Mouse (Mus musculus) midbrain, embryonic 12.5 days (tissue): ENCODE data around the gene Grsf1. TPM values are rescaled to one million over a fixed set of nuclear protein-coding genes. Genes with fewer than 3 reads are reported as not detected.

Experiments used
- ATAC-seq: fragments of 200-750 bp; cut with Nextera tagmentation; 2 replicates; pipeline ENCODE4 v1.8.0; 2017; ENCODE audit warnings: low read depth, moderate TSS enrichment, moderate library complexity; ENCODE audit not compliant: low FRiP score
- H3K27ac ChIP-seq: fragments of 300-500 bp; sonication (generic); replicated peaks from 2 replicates; pipeline ENCODE4 v1.5.1; 2016; ENCODE audit warnings: mild to moderate bottlenecking
- H3K27me3 ChIP-seq: fragments of 300-500 bp; sonication (generic); 2 replicates; pipeline ENCODE4 v1.6.1; 2016; ENCODE audit warnings: mild to moderate bottlenecking
- H3K36me3 ChIP-seq: fragments of 300-500 bp; sonication (generic); 2 replicates; pipeline ENCODE4 v1.6.1; 2016
- H3K4me1 ChIP-seq: fragments of 300-500 bp; sonication (generic); 2 replicates; pipeline ENCODE4 v1.6.1; 2016
- H3K4me2 ChIP-seq: fragments of 300-500 bp; sonication (generic); replicated peaks from 2 replicates; pipeline ENCODE4 v1.6.1; 2016; ENCODE audit warnings: mild to moderate bottlenecking, moderate library complexity
- H3K4me3 ChIP-seq: fragments of 300-500 bp; sonication (generic); 2 replicates; pipeline ENCODE4 v1.5.1; 2016; ENCODE audit warnings: mild to moderate bottlenecking
- H3K9ac ChIP-seq: fragments of 300-500 bp; sonication (generic); replicated peaks from 2 replicates; pipeline ENCODE4 v1.6.1; 2016; ENCODE audit warnings: mild to moderate bottlenecking, moderate library complexity
- H3K9me3 ChIP-seq: fragments of 300-500 bp; sonication (generic); 2 replicates; pipeline ENCODE4 v1.6.1; 2016; ENCODE audit warnings: mild to moderate bottlenecking
- WGBS: fragments of 180-500 bp; shearing (Covaris S2); methylation state at CpG from one replicate; pipeline ENCODE4 v1.1.7; 2016; 5-methylcytosine and 5-hydroxymethylcytosine counted together
- polyA plus RNA-seq: library from polyadenylated mRNA; unstranded; fragments of >200 nt; fragmentation: Nextera tagmentation; extraction: Ambion mirVana; gene quantifications from 2 replicates; pipeline ENCODE4 v1.2.1, GENCODE M21; 2016

Gene Grsf1
- polyA plus RNA-seq, 1 experiment from 2014 or later = 99.9 TPM

DNA sequence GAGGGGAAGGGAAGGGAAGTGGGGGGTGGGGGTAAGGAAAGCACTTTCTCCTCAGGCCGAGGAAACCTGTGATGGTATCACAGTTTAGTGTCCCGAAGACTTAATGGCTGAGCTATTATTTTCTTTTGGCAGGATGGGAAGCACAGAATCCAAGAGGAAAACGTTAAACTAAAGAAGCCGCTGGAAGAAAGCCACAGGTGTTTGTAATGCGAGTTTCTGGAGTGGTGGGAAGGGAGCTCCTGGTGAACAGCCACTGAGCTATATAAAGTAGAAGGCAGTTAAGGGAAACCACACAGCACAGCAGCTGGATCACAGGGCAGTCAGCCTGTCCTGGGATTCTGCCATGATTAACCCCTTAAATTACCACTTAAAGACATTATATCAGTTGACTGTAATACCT is 30.6 kb downstream of the Grsf1 start:
- no peak for ATAC-seq
- no peaks in the 10 kb centered on the region for H3K4me1 ChIP-seq
- H3K9me3 ChIP-seq = no peaks in the 10 kb centered on the region
- WGBS = 86% methylated on average over 5 of the region's 5 CpGs
- no peak overlapping the region for H3K27ac ChIP-seq
- H3K36me3 ChIP-seq = peaks cover 97% of the 10 kb centered on the region
- H3K4me3 ChIP-seq = no peak overlapping the region
- H3K9ac ChIP-seq = no peak overlapping the region
- no peaks in the 10 kb centered on the region for H3K27me3 ChIP-seq
- no peak overlapping the region for H3K4me2 ChIP-seq

DNA sequence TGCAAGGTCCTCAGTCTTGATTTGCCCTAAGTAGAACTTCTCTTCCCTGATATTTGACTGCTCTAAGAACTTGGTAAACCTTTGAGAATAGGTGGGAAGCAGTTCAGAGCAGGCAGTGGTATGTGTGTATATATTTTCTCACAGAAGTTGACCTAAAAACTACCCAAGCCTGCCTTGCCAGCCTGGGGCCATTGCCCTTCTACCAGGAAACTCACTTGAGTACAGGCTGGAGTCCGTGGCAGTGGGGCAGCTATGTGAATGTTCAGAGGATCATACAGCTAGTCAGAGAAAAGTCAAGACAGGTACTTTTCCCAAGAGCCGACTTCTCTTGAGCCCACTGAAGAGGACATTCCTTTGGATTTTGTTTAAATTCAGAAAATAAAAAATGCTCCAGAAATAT is 31.1 kb downstream of the Grsf1 start:
- no peaks in the 10 kb centered on the region for H3K27me3 ChIP-seq
- peaks cover 93% of the 10 kb centered on the region for H3K36me3 ChIP-seq
- no peak overlapping the region for H3K27ac ChIP-seq
- H3K9me3 ChIP-seq = no peaks in the 10 kb centered on the region
- H3K4me1 ChIP-seq = no peaks in the 10 kb centered on the region
- ATAC-seq = no peak
- no peak overlapping the region for H3K9ac ChIP-seq
- H3K4me2 ChIP-seq = no peak overlapping the region
- WGBS = 89% methylated on average over 2 of the region's 2 CpGs
- H3K4me3 ChIP-seq = no peak overlapping the region

DNA sequence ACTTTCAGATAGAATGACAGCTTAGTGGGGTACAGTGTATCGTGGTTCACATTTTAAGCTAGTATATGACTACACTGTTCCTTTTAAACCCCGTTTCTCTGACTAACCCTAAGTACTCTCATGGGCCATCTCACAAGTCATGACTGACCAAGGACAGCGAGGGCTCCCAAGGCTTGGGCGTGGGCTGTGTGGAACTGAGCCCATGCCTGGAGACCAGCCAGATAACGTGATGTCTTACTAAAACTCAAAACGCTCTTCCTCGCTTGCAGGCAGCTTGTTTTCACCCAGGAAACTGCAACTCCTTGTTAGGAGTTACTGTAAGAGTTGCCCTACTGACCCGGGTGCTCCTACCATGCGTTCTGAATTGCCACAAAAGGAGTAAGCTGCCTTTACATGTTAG is 32.5 kb downstream of the Grsf1 start:
- no peak overlapping the region for H3K9ac ChIP-seq
- no peak overlapping the region for H3K4me2 ChIP-seq
- no peaks in the 10 kb centered on the region for H3K4me1 ChIP-seq
- peaks cover 88% of the 10 kb centered on the region for H3K36me3 ChIP-seq
- WGBS = 93% methylated on average over 9 of the region's 9 CpGs
- no peak for ATAC-seq
- no peak overlapping the region for H3K27ac ChIP-seq
- no peaks in the 10 kb centered on the region for H3K9me3 ChIP-seq
- no peaks in the 10 kb centered on the region for H3K27me3 ChIP-seq
- no peak overlapping the region for H3K4me3 ChIP-seq

DNA sequence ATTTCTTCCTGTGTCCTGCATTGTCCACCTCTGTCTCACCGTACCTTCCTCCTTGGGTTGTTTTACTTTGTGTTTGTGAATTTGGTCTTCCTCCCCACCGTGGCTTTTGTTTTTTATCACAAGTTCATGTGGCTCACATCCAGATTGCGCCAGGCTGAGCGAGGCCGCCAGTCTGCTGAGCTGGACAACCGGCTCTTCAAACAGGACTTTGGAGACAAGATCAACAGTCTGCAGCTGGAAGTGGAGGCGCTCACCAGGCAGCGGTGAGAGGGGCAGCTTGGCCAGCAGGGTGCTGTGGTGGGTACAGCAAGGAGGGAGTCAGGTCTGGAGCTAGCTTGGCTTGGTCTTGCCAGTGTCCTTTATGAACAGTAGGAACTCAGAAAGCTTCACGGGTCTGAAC is 33.2 kb downstream of the Grsf1 start:
- H3K27ac ChIP-seq = no peak overlapping the region
- H3K27me3 ChIP-seq = no peaks in the 10 kb centered on the region
- no peak for ATAC-seq
- H3K4me1 ChIP-seq = no peaks in the 10 kb centered on the region
- H3K9ac ChIP-seq = no peak overlapping the region
- H3K36me3 ChIP-seq = peaks cover 86% of the 10 kb centered on the region
- no peaks in the 10 kb centered on the region for H3K9me3 ChIP-seq
- no peak overlapping the region for H3K4me3 ChIP-seq
- 87% methylated on average over 9 of the region's 9 CpGs for WGBS
- H3K4me2 ChIP-seq = no peak overlapping the region

DNA sequence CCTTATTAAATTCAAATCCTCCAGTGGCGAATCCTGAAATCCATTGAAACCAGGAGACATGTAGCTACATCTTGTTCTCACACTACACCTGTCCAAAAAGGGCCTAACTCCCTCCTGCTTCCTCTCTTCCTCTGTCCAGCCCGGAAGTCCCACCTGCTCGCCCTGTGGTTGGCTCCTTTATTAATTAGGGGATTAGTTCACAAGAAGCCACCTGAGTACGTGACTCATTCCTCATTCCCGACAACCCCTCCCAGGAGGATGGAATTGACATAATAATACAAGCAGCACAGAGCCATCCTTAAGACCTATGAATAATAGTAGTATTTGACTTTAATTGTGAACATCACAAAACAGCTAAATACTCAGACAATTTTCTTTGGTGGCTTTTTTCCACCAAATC is 41.9 kb downstream of the Grsf1 start:
- H3K36me3 ChIP-seq = peaks cover 82% of the 10 kb centered on the region
- no peak for ATAC-seq
- H3K9me3 ChIP-seq = no peaks in the 10 kb centered on the region
- no peak overlapping the region for H3K27ac ChIP-seq
- H3K4me1 ChIP-seq = no peaks in the 10 kb centered on the region
- H3K4me3 ChIP-seq = no peak overlapping the region
- H3K9ac ChIP-seq = no peak overlapping the region
- H3K4me2 ChIP-seq = no peak overlapping the region
- WGBS = 83% methylated on average over 5 of the region's 5 CpGs
- no peaks in the 10 kb centered on the region for H3K27me3 ChIP-seq

- H3K9me3 ChIP-seq = no peaks in the 10 kb centered on the region
- H3K36me3 ChIP-seq = peaks cover 88% of the 10 kb centered on the region
- H3K27ac ChIP-seq = no peak overlapping the region
- 68% methylated on average over 9 of the region's 9 CpGs for WGBS
- no peak overlapping the region for H3K4me3 ChIP-seq
- no peak overlapping the region for H3K4me2 ChIP-seq
- no peaks in the 10 kb centered on the region for H3K27me3 ChIP-seq
- no peaks in the 10 kb centered on the region for H3K4me1 ChIP-seq
- ATAC-seq = no peak
- no peak overlapping the region for H3K9ac ChIP-seq
Observed at GRCm38 (mm10) chr5:88632463-88632862, 43.5 kb downstream of the Grsf1 start.

DNA sequence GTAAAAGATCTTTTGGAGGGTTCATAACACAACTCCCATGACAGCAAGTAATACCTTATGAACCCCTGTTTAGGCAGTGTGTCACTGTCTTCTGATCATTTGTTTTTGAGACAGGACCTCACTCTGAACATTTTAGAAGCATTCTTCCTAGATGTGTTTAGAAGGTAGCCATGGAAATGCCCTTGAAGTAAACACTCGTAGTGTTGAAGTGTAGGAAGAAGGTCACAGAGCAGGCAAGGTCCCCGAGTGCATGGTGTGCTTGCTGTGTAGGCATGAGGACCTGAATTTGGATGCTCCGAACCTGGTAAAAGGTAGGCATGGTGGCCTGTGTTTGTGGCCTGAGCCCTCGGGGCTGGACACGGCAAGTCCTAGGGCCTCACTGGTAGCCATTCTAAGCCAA is 44.4 kb downstream of the Grsf1 start:
- no peak for ATAC-seq
- Histone ChIP-seq H3K4me1 (no peaks in the 10 kb centered on the region), H3K4me2 (no peak overlapping the region), H3K27ac (no peak overlapping the region), H3K27me3 (no peaks in the 10 kb centered on the region), H3K9me3 (no peaks in the 10 kb centered on the region), H3K9ac (no peak overlapping the region), H3K36me3 (peaks cover 82% of the 10 kb centered on the region), H3K4me3 (no peak overlapping the region)
- 90% methylated on average over 5 of the region's 5 CpGs for WGBS

DNA sequence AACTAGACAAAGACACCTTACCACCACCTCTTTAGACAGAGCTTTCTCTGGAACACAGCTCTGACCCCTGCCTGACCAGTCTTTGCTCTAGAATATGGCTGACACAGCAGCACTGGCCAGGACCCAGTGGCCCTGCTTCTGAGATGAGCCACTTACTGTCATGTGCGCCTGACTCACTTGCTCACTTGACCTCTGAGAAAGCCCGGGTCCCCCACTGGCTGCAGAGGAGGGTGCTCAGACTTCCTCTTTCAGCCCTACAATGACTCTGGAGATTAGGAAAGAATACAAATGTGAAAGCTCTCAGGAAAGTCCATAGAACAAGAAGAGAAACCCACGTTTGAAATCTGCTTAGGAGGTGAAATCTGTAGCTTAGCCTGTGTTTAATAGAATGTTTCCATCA is 45.1 kb downstream of the Grsf1 start:
- 61% methylated on average over 3 of the region's 3 CpGs for WGBS
- Histone ChIP-seq H3K4me2 (no peak overlapping the region), H3K4me3 (no peak overlapping the region), H3K27ac (no peak overlapping the region), H3K9me3 (no peaks in the 10 kb centered on the region), H3K27me3 (no peaks in the 10 kb centered on the region), H3K4me1 (no peaks in the 10 kb centered on the region), H3K36me3 (peaks cover 84% of the 10 kb centered on the region), H3K9ac (no peak overlapping the region)
- no peak for ATAC-seq

DNA sequence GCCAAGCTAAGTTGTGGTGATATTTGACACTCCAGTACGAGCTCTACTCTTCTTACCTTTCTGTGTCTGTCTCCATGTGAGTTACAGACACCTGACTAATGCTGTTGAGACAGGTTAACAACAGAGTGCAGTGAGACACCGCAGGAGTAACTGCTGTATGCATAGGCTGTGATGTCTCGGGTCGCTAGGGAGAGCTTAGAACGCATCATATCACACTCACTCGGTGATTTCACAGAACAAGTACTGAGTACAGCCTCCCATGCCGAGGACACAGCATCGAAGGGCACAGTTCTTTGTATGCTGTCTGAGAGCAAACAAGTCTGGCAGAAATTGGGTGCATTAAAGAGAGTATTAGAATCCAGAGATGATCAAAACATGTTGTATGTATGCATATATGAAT is 46.0 kb downstream of the Grsf1 start:
- no peaks in the 10 kb centered on the region for H3K4me1 ChIP-seq
- H3K4me3 ChIP-seq = no peak overlapping the region
- H3K27ac ChIP-seq = no peak overlapping the region
- no peaks in the 10 kb centered on the region for H3K27me3 ChIP-seq
- ATAC-seq = no peak
- H3K36me3 ChIP-seq = peaks cover 77% of the 10 kb centered on the region
- WGBS = 94% methylated on average over 8 of the region's 8 CpGs
- no peak overlapping the region for H3K4me2 ChIP-seq
- H3K9me3 ChIP-seq = no peaks in the 10 kb centered on the region
- no peak overlapping the region for H3K9ac ChIP-seq

GRCm38 (mm10) chr5:88629125-88629524 is 46.8 kb downstream of the Grsf1 start:
- peaks cover 70% of the 10 kb centered on the region for H3K36me3 ChIP-seq
- no peak for ATAC-seq

DNA sequence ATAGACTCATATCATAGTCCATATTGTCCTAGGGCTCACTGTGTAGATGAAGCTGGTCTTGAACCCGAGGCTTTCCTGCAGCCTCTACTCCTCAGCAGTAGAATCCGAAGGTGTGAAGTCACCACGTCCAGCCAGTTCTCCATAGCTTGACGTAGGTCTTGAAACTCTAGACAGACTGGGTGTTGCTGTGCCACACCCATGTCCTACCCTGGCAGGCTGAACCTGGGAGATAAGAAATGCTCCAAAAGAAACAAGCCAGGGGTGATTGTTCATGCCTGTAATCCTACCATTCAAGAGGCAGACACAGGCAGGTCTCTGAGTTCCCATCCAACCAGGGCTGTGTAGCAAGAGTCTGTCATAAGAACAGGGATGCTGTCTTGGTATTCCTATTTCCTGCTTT is 48.4 kb downstream of the Grsf1 start:
- Histone ChIP-seq H3K36me3 (peaks cover 56% of the 10 kb centered on the region), H3K27me3 (no peaks in the 10 kb centered on the region), H3K27ac (no peak overlapping the region), H3K4me3 (no peak overlapping the region), H3K9me3 (no peaks in the 10 kb centered on the region), H3K9ac (no peak overlapping the region), H3K4me1 (no peaks in the 10 kb centered on the region), H3K4me2 (no peak overlapping the region)
- ATAC-seq = no peak
- WGBS = 93% methylated on average over 4 of the region's 4 CpGs

More at GRCm38 (mm10) chr5:88629125-88629524, 46.8 kb downstream of the Grsf1 start:
- 90% methylated on average over 11 of the region's 11 CpGs for whole genome bisulfite sequencing
- Histone ChIP-seq H3K27me3 (no peaks in the 10 kb centered on the region), H3K9me3 (no peaks in the 10 kb centered on the region), H3K9ac (no peak overlapping the region), H3K4me2 (no peak overlapping the region), H3K4me3 (no peak overlapping the region), H3K4me1 (no peaks in the 10 kb centered on the region), H3K27ac (no peak overlapping the region)

DNA sequence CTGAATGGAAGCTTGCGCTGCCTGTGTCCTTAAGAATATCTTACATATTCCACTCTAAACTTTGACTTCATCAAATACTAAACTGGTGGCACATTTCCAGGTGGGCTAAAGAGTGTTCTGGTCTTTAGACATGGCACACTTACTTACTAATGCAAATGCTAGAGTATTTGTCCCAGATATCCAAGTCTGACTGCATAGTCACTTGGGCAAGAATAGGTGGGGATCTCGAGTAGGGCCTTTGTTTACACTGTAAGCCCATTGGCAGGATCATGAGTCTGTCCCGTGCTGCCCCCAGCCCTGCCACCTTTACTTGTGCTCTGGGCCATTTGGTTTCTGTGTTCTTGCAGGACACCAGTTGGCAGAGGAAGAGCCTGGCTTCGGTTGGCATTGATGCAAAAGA is 59.0 kb downstream of the Grsf1 start:
- peaks cover 80% of the 10 kb centered on the region for H3K36me3 ChIP-seq
- H3K27ac ChIP-seq = no peak overlapping the region
- H3K4me3 ChIP-seq = no peak overlapping the region
- no peak overlapping the region for H3K9ac ChIP-seq
- no peaks in the 10 kb centered on the region for H3K27me3 ChIP-seq
- WGBS = 92% methylated on average over 4 of the region's 4 CpGs
- H3K4me2 ChIP-seq = no peak overlapping the region
- no peaks in the 10 kb centered on the region for H3K9me3 ChIP-seq
- H3K4me1 ChIP-seq = no peaks in the 10 kb centered on the region
- ATAC-seq = no peak

GRCm38 (mm10) chr5:88614129-88614528 is 61.8 kb downstream of the Grsf1 start:
- H3K9me3 ChIP-seq = no peaks in the 10 kb centered on the region
- no peak overlapping the region for H3K4me2 ChIP-seq
- H3K4me3 ChIP-seq = no peak overlapping the region
- H3K4me1 ChIP-seq = no peaks in the 10 kb centered on the region
- WGBS = 96% methylated on average over 1 of the region's 1 CpGs
- no peak overlapping the region for H3K27ac ChIP-seq
- peaks cover 57% of the 10 kb centered on the region for H3K36me3 ChIP-seq
- ATAC-seq = no peak
- H3K9ac ChIP-seq = no peak overlapping the region
- no peaks in the 10 kb centered on the region for H3K27me3 ChIP-seq
